Comparison of ENCODE assay signal across 16 mouse cellular contexts in genomic region chr14:86437383-86437782, GRCm38 (mm10).
"Had no signal": no experiment of that assay in that cellular context is flagged by ENCODE, and none has a peak within 500 bp of the region (broad histone marks: within the 10 kb centered on the region; RNA-seq: fewer than 3 reads in every experiment).

No protein-coding gene starts in this region.

- H3K4me3 ChIP-seq: neural tube, embryonic 13.5 days; neural tube, embryonic 15.5 days; stomach, embryonic 15.5 days had no signal

- H3K4me1 ChIP-seq: neural tube, embryonic 15.5 days; stomach, embryonic 15.5 days had no signal

- H3K4me2 ChIP-seq: neural tube, embryonic 13.5 days; neural tube, embryonic 15.5 days; stomach, embryonic 15.5 days had no signal

- H3K27ac ChIP-seq: neural tube, embryonic 13.5 days; neural tube, embryonic 15.5 days; stomach, embryonic 15.5 days; stomach, postnatal 0 days had no signal

- H3K9ac ChIP-seq: neural tube, embryonic 13.5 days; neural tube, embryonic 15.5 days; stomach, embryonic 15.5 days had no signal

- DNase-seq: retina, postnatal 1 day; right cerebral cortex, adult 18-20 months; right cerebral cortex, postnatal 14 days; right cerebral cortex, postnatal 25 days; right cerebral cortex, postnatal 4 days; spleen, adult 18-20 months; thymus, adult 18-20 months; thymus, adult 2 months; thymus, postnatal 14 days; thymus, postnatal 25 days; thymus, postnatal 36 days; thymus, postnatal 4 days had no signal

- H3K9me3 ChIP-seq: neural tube, embryonic 13.5 days; neural tube, embryonic 15.5 days; stomach, embryonic 15.5 days had no signal

- H3K27me3 ChIP-seq: neural tube, embryonic 13.5 days; neural tube, embryonic 15.5 days; stomach, embryonic 15.5 days had no signal

- H3K36me3 ChIP-seq: neural tube, embryonic 13.5 days; neural tube, embryonic 15.5 days; stomach, embryonic 15.5 days had no signal
